Mouse (Mus musculus): ENCODE measurements around the gene Ctr9.

Ctr9 gene

GRCm38 (mm10) chr7:111028281-111029045 is at the start of gene Ctr9:
Gene Ctr9, plus strand, starts transcription at chr7:111028951.
- DNase-seq: peak; percentile 95

- DNase-seq: no peak
These were observed 47.7 kb upstream of the Ctr9 start for GRCm38 (mm10) chr7:110981036-110981435.

GRCm38 (mm10) chr7:110982053-110982705 is 46.6 kb upstream of the Ctr9 start, which contains the start of gene Mrvi1:
Gene Mrvi1, minus strand, starts transcription at chr7:110982461.
- DNase-seq: no peak

DNA sequence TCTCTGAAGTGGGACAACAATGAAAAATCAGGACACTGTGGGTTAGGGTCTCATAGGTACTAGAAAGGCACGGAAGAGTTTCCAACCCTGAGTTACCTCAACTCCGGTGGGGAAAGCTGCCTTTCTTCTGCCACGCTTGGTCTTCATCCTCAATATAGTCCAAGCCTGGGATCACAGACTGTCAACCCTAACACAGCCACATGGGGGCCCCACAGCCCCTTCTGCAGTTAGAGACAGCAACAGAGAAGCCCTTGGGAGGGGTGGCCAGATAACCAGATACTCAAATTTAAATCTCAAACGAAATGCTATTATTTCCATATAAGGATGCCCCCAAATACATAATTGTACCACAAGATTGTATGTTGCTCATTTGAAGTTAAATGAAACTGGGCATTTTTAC is 46.0 kb upstream of the Ctr9 start:
- DNase-seq: peak; percentile 3

- no peak for DNase-seq
These were observed 45.1 kb upstream of the Ctr9 start for GRCm38 (mm10) chr7:110983621-110984020.

GRCm38 (mm10) chr7:110985581-110986265 is 43.0 kb upstream of the Ctr9 start:
- DNase-seq: no peak

DNA sequence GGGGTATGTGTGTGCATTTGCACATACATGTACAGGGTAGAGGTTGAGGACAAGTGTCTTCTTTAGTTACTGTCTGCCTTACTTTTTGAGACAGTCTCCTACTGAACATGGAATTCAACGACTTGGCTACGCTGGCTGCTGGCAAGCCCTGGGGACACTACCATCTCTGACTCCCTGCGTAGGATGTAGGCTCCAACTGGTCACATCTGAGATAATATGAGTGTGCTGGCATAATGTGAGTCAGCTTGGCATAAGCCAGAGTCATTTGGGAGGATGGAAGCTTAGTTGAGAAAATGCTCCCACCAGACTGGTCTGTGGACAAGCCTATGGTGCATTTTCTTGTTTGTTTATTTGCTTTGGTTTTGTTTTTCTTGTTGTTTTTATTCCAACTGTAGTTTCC is 40.7 kb upstream of the Ctr9 start:
- DNase-seq: no peak

DNA sequence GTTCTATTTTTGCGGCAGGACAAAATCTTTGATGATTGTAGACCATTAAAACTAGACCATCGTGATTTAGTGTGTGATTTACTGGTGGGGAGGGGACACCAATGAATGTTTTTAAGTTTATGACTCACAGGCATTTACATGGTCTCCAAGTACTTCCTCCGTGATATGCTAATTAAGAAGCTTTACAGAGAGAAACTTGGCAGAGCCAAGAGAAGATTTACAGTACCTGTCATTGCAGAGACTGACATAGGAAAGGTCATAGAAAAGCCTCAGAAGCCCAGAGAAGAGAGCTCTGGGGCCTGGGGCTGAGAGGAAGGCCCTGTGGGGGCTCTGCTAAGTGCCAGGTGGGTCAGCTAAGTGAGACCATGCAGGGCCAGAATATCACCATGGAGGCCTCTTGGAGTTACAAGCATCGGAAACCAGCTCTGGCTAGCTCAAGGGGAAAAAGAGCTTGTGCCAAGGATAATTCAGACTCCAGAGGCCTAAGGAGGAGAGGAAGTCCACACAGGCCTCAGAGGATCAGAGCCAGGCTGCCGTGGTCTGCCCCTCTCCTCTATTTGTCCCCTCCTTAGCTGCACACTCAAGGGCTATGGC is 39.4 kb upstream of the Ctr9 start:
- DNase-seq: no peak

- DNase-seq: no peak
These were observed 38.2 kb upstream of the Ctr9 start for GRCm38 (mm10) chr7:110990356-110991220.

GRCm38 (mm10) chr7:110991221-110991494 is 37.6 kb upstream of the Ctr9 start:
- no peak for DNase-seq

DNA sequence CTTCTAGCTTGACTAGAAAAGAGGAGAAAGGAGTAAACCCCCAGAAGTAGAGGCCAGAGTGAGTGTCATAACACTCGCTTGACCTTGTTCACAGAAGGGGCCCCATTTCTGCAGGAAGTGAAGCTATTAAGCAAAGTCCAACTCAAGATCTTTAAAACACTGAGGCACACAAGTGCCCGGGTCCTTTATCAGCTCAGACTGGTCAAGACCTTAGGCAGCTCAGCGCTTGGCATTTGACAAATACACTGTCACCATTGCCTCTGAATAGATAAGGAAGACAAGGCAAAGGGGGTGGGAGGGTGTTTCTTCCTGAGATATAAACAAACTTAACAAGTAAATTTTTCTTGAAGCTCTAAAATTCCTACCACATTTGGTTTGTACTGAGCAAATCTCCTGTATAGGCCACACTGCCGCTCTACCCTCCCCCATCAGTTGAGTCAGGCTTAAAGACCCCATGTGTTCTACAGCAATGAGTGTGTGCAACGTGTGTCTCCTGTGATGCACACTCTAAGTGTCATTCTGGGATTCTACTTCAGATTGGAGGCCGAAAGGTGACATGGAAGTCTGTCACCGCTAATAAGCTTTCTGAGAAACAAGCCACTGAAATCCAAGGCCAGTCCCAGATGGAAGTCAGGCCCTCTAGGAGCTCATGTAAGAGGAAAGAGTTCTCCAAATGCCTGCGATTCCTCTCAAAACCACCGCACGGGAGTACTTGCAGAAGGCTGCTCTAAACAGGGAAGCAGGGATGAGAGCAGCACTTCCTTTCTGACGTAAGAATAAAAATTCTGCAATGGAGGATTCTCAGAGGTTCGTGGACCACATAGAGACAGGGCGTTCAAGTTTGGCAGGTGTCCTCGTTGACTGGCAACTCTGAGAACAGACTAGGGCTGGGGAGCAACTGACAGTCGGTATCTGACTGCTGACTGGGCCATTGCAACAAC is 29.6 kb upstream of the Ctr9 start:
- DNase-seq: no peak

GRCm38 (mm10) chr7:111004136-111004840 is 24.5 kb upstream of the Ctr9 start:
- DNase-seq: no peak

GRCm38 (mm10) chr7:111014039-111014605 is 14.6 kb upstream of the Ctr9 start:
- no peak for DNase-seq

DNA sequence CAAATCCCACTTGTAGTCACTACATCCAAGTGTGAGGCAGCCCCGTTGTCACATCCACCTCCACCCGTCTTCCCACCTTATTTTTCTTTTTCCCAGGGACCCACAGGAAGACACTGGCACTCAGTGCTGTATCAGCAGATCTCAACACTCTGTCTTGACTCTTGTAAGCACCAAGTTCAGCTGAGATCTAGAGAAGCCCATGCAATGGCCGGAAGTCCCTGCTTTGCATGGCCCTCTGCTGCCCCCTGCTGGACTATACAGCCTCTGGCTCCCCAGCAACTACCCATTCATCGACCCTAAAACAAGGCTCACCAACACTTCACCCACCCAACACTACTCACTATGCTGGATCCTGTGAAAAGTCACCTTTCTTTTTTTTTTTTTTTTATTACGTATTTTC is 13.9 kb upstream of the Ctr9 start:
- peak; percentile 52 for DNase-seq

DNA sequence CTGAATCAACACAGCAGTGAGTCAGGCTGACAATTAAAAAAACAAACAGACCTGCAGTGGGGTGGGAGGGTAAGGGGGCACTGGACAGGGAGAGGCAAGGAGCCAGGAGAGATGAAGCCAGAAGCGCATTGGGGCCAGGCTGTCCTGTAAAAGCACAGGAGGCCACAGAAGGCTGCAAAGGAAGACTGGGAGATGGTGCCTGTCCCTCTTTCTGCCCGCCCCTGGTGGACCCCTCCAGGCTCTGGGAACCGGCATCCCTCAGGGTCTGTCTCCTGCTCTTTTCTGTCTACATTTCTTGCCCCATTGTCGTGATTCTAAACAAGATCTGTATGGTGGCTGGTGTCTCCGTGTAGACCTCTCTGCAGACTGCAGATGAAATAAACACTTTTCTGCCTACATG is 13.0 kb upstream of the Ctr9 start:
- no peak for DNase-seq

- no peak for DNase-seq
These were observed 11.8 kb upstream of the Ctr9 start for GRCm38 (mm10) chr7:111016921-111017320.

GRCm38 (mm10) chr7:111020814-111021213 is 7.9 kb upstream of the Ctr9 start:
- no peak for DNase-seq

DNA sequence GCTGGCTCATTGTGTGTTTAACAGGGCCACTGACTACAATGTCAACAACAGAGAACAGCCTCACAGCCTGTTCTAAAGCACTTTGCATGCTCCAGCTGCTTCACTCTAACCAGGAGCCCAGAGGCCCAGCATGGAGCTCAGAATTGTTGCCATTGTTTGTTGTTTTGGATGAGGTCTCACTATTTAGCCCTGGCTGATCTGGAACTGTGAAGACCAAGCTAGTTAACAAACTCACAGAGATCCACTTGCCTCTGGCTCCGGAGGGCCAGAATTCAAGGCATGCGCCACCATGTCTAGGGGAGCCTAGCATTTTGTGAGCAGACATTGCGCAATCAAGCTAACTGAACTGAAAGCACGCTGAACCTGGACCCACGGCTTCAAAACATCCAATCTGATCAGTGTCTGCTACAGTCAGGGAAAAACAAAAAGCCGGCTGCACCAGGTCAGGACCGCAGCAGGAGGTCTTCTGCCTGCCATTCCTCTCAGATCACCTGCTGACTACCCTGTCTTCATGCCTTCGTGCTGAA is 4.6 kb upstream of the Ctr9 start:
- no peak for DNase-seq

DNA sequence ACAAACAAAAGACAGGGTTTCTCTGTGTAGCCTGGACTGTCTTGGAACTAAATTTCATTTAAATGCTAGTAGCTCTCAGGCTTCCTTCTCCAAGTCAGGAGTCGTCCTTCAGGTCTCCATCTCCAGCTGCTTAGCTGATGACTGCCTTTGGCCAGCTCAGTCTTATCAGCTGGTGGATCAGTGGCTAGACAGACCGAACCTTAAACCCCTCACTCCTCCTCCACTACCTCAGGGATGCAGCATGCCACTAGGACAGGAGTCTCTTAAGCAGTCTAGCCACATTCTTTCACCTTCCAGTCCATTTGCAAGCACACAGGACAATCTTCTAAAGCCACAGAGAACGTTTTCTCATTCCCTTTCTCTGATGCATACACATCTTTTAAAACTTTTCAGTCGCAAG is 3.8 kb upstream of the Ctr9 start:
- DNase-seq: no peak

DNA sequence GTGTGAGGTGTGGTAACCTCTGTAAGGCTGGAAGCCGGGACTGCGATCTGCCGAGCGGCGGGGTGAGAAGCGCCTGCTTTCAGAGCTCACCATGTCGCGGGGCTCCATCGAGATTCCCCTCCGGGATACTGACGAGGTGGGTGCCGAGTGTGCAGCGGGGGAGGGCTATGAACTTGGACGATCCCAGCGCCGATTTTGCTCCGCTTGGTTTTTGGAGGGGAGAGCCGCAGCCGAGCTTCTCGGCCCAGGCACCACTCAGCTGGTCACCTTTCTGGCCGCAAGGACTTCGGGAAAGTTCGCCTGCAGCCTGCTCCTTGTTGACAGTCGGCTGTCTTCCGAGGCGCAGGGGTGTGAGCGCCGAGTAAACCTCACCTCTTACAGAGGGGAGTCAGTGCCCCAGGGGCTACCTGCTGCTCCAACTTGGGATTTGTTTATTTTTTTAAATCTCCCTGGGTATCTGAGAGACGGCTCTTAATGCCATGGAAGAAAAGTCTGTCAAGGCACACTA is 349 bp downstream of the Ctr9 start:
- DNase-seq: no peak
